Mouse (Mus musculus): Measurements from ENCODE around the gene Bend6. TPM values are rescaled to one million over a fixed set of nuclear protein-coding genes. Genes with fewer than 3 reads are reported as not detected.

Gene Bend6
- total and polyA plus RNA-seq, 2 experiments from 2014 or later, result 92.0 to 115 TPM

GRCm38 (mm10) chr1:33932845-33933499 lies 25.4 kb upstream of the Bend6 start:
- Histone ChIP-seq H3K4me3 (ENCODE audit: low read depth, low read length) (no peak overlapping the region), H3K4me2 (ENCODE audit: low read depth, low read length, poor library complexity, severe bottlenecking) (no peak overlapping the region), H3K4me1 (ENCODE audit: insufficient read depth, low read length) (no peaks in the 10 kb centered on the region), H3K9ac (replicated peaks; ENCODE audit: low read length, poor library complexity, severe bottlenecking) (no peak overlapping the region), H3K27me3 (ENCODE audit: insufficient read depth, low read length) (no peaks in the 10 kb centered on the region), H3K27ac (ENCODE audit: low read depth, low read length) (peak overlapping the region; percentile 21), H3K9me3 (ENCODE audit: low read length) (no peaks in the 10 kb centered on the region), H3K36me3 (ENCODE audit: insufficient read depth, low read length) (no peaks in the 10 kb centered on the region)
- DNase-seq (ENCODE audit: low spot score), result peak; percentile 72
- WGBS, result 58% methylated on average over 14 of the region's 14 CpGs
- 0 out of 2 replicates have a peak, but pooled peaks have one; percentile 58 for ATAC-seq (ENCODE audit: low FRiP score)
- TF ChIP-seq CTCF (IDR thresholded peaks at IDR 0.05), result no peak

GRCm38 (mm10) chr1:33932196-33932595 lies 24.6 kb upstream of the Bend6 start:
- H3K9ac ChIP-seq (replicated peaks; ENCODE audit: low read length, poor library complexity, severe bottlenecking), result no peak overlapping the region
- H3K4me1 ChIP-seq (ENCODE audit: insufficient read depth, low read length), result no peaks in the 10 kb centered on the region
- H3K4me3 ChIP-seq (ENCODE audit: low read depth, low read length), result no peak overlapping the region
- ATAC-seq (ENCODE audit: low FRiP score), result no peak
- no peak overlapping the region for H3K4me2 ChIP-seq (ENCODE audit: low read depth, low read length, poor library complexity, severe bottlenecking)
- no peak overlapping the region for H3K27ac ChIP-seq (ENCODE audit: low read depth, low read length)
- DNase-seq (ENCODE audit: low spot score), result no peak
- no peak for TF ChIP-seq CTCF (IDR thresholded peaks at IDR 0.05)
- no peaks in the 10 kb centered on the region for H3K9me3 ChIP-seq (ENCODE audit: low read length)
- 76% methylated on average over 3 of the region's 3 CpGs for WGBS
- no peaks in the 10 kb centered on the region for H3K36me3 ChIP-seq (ENCODE audit: insufficient read depth, low read length)
- no peaks in the 10 kb centered on the region for H3K27me3 ChIP-seq (ENCODE audit: insufficient read depth, low read length)

- Histone ChIP-seq H3K4me2 (ENCODE audit: low read depth, low read length, poor library complexity, severe bottlenecking) (no peak overlapping the region), H3K4me3 (ENCODE audit: low read depth, low read length) (no peak overlapping the region), H3K27ac (ENCODE audit: low read depth, low read length) (no peak overlapping the region), H3K4me1 (ENCODE audit: insufficient read depth, low read length) (no peaks in the 10 kb centered on the region), H3K9me3 (ENCODE audit: low read length) (no peaks in the 10 kb centered on the region), H3K9ac (replicated peaks; ENCODE audit: low read length, poor library complexity, severe bottlenecking) (no peak overlapping the region), H3K27me3 (ENCODE audit: insufficient read depth, low read length) (no peaks in the 10 kb centered on the region), H3K36me3 (ENCODE audit: insufficient read depth, low read length) (no peaks in the 10 kb centered on the region)
- DNase-seq (ENCODE audit: low spot score) (no peak), ATAC-seq (ENCODE audit: low FRiP score) (no peak)
- no peak for TF ChIP-seq CTCF (IDR thresholded peaks at IDR 0.05)
- 42% methylated on average over 8 of the region's 8 CpGs for WGBS
Measured at GRCm38 (mm10) chr1:33931791-33932190, 24.2 kb upstream of the Bend6 start.

GRCm38 (mm10) chr1:33927466-33927865 lies 19.9 kb upstream of the Bend6 start:
- Histone ChIP-seq H3K4me1 (ENCODE audit: insufficient read depth, low read length) (no peaks in the 10 kb centered on the region), H3K27ac (ENCODE audit: low read depth, low read length) (no peak overlapping the region), H3K4me3 (ENCODE audit: low read depth, low read length) (no peak overlapping the region), H3K4me2 (ENCODE audit: low read depth, low read length, poor library complexity, severe bottlenecking) (no peak overlapping the region), H3K9ac (replicated peaks; ENCODE audit: low read length, poor library complexity, severe bottlenecking) (no peak overlapping the region), H3K9me3 (ENCODE audit: low read length) (no peaks in the 10 kb centered on the region), H3K36me3 (ENCODE audit: insufficient read depth, low read length) (no peaks in the 10 kb centered on the region), H3K27me3 (ENCODE audit: insufficient read depth, low read length) (no peaks in the 10 kb centered on the region)
- ATAC-seq (ENCODE audit: low FRiP score) (no peak), DNase-seq (ENCODE audit: low spot score) (no peak)
- 92% methylated on average over 7 of the region's 7 CpGs for WGBS
- TF ChIP-seq CTCF (IDR thresholded peaks at IDR 0.05), result no peak

- no peak for TF ChIP-seq CTCF (IDR thresholded peaks at IDR 0.05)
- Histone ChIP-seq H3K9me3 (ENCODE audit: low read length) (no peaks in the 10 kb centered on the region), H3K9ac (replicated peaks; ENCODE audit: low read length, poor library complexity, severe bottlenecking) (no peak overlapping the region), H3K4me2 (ENCODE audit: low read depth, low read length, poor library complexity, severe bottlenecking) (no peak overlapping the region), H3K27ac (ENCODE audit: low read depth, low read length) (no peak overlapping the region), H3K4me3 (ENCODE audit: low read depth, low read length) (no peak overlapping the region), H3K4me1 (ENCODE audit: insufficient read depth, low read length) (no peaks in the 10 kb centered on the region), H3K27me3 (ENCODE audit: insufficient read depth, low read length) (no peaks in the 10 kb centered on the region), H3K36me3 (ENCODE audit: insufficient read depth, low read length) (no peaks in the 10 kb centered on the region)
- ATAC-seq (ENCODE audit: low FRiP score) (no peak), DNase-seq (ENCODE audit: low spot score) (no peak)
- 81% methylated on average over 3 of the region's 3 CpGs for WGBS
Measured at GRCm38 (mm10) chr1:33925283-33925682, 17.7 kb upstream of the Bend6 start.

GRCm38 (mm10) chr1:33922975-33923374 lies 15.4 kb upstream of the Bend6 start:
- 73% methylated on average over 7 of the region's 7 CpGs for WGBS
- no peak overlapping the region for H3K4me3 ChIP-seq (ENCODE audit: low read depth, low read length)
- no peak for TF ChIP-seq CTCF (IDR thresholded peaks at IDR 0.05)
- H3K4me1 ChIP-seq (ENCODE audit: insufficient read depth, low read length), result no peaks in the 10 kb centered on the region
- DNase-seq (ENCODE audit: low spot score) (no peak), ATAC-seq (ENCODE audit: low FRiP score) (no peak)
- no peak overlapping the region for H3K9ac ChIP-seq (replicated peaks; ENCODE audit: low read length, poor library complexity, severe bottlenecking)
- H3K4me2 ChIP-seq (ENCODE audit: low read depth, low read length, poor library complexity, severe bottlenecking), result no peak overlapping the region
- H3K9me3 ChIP-seq (ENCODE audit: low read length), result no peaks in the 10 kb centered on the region
- H3K27ac ChIP-seq (ENCODE audit: low read depth, low read length), result no peak overlapping the region
- H3K36me3 ChIP-seq (ENCODE audit: insufficient read depth, low read length), result peaks cover 4% of the 10 kb centered on the region; the same call in 1 of the 2 replicates
- no peaks in the 10 kb centered on the region for H3K27me3 ChIP-seq (ENCODE audit: insufficient read depth, low read length)
